Comparison of ENCODE assay signal across 30 mouse cellular contexts in the genomic region with DNA sequence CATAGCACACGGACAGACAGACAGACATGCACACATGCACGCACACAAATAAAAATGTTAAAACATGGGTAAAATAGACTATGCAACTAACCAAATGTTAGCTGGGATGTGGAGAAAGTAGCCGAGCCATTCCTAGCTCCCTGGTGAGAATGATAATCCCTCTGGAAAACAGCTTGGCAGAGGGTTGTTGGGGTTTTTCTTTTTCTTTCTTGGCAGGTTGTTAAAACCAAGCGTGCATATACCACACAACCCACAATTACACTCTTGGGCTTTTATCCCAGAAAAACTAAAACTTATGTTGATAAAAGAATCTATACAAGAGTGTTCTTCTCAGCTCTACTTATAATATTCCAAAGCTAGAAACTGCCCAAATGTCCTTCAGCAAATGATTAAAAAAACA. TPM values are rescaled to one million over a fixed set of nuclear protein-coding genes. Genes with fewer than 3 reads are reported as not detected.
DNase-seq lines count a peak whose midpoint lies in the region; ATAC-seq lines count a peak whose summit lies in the region.
"Had no signal": no experiment of that assay in that cellular context is flagged by ENCODE, and none has a peak within 500 bp of the region (broad histone marks: within the 10 kb centered on the region; RNA-seq: fewer than 3 reads in every experiment).

No protein-coding gene starts in this region.

- H3K27ac ChIP-seq in embryonic facial prominence, embryonic 14.5 days (replicated peaks; ENCODE audit: low read depth, low read length): no peak overlapping the region
- no peak overlapping the region for H3K27ac ChIP-seq in embryonic facial prominence, embryonic 10.5 days (replicated peaks)
- H3K27ac ChIP-seq: embryonic facial prominence, embryonic 13.5 days; forebrain, embryonic 10.5 days; forebrain, embryonic 13.5 days; forebrain, embryonic 15.5 days had no signal

- 77% methylated on average over 4 of the region's 4 CpGs for WGBS in embryonic facial prominence, embryonic 14.5 days
- WGBS in embryonic facial prominence, embryonic 10.5 days: 86% methylated on average over 4 of the region's 4 CpGs

- H3K4me2 ChIP-seq in embryonic facial prominence, embryonic 14.5 days (ENCODE audit: low read depth, low read length): no peak overlapping the region
- H3K4me2 ChIP-seq: embryonic facial prominence, embryonic 13.5 days; forebrain, embryonic 13.5 days; forebrain, embryonic 15.5 days had no signal

- DNase-seq in embryonic facial prominence, embryonic 14.5 days (ENCODE audit: low spot score): peak; percentile 46
- DNase-seq in embryonic facial prominence, embryonic 10.5 days (ENCODE audit: low spot score): no peak
- DNase-seq in frontal cortex, postnatal 14 days (ENCODE audit: low spot score in 2 of 2): no peak
- DNase-seq in right cerebral cortex, adult 18-20 months: peak; percentile 28
- no peak for DNase-seq in right cerebral cortex, postnatal 25 days
- DNase-seq in telencephalon, adult 2 months (ENCODE audit: low read depth, low spot score): peak; percentile 79
- DNase-seq in gastrocnemius, postnatal 36 days: no peak
- DNase-seq: adrenal gland, adult 8-10 months; adrenal gland, postnatal 14 days; adrenal gland, postnatal 36 days; B cell, adult 2 months; cerebellum, adult 11-12 months; cerebellum, adult 2 months; cerebellum, adult 9-10 months; cerebellum, postnatal 10 days; cerebellum, postnatal 25 days had no signal

- no peak overlapping the region for H3K9ac ChIP-seq in embryonic facial prominence, embryonic 14.5 days (ENCODE audit: low read depth, low read length)
- H3K9ac ChIP-seq: embryonic facial prominence, embryonic 13.5 days; forebrain, embryonic 13.5 days; forebrain, embryonic 15.5 days had no signal

- no peak for ATAC-seq in embryonic facial prominence, embryonic 14.5 days (ENCODE audit: low read depth)
- peak; percentile 68 for ATAC-seq in frontal cortex, adult (ENCODE audit: low TSS enrichment)
- ATAC-seq: activated CD4-positive, CD25-positive, alpha-beta regulatory T cell, adult 4 months; CD4-positive, CD25-positive, alpha-beta regulatory T cell, adult 4 months; forebrain, embryonic 13.5 days; forebrain, embryonic 15.5 days; Patski had no signal

- intact Hi-C loops in gastrocnemius, postnatal 36 days (cut with DNase I): no loop called here

- 0 out of 2 replicates have a peak, but pooled peaks cover 8% of the 10 kb centered on the region for H3K4me1 ChIP-seq in embryonic facial prominence, embryonic 14.5 days (ENCODE audit: control insufficient read depth, insufficient read depth, low read length)
- peaks cover 14% of the 10 kb centered on the region for H3K4me1 ChIP-seq in embryonic facial prominence, embryonic 10.5 days

- H3K27me3 ChIP-seq in embryonic facial prominence, embryonic 14.5 days (replicated peaks; ENCODE audit: control insufficient read depth, insufficient read depth, low read length): no peaks in the 10 kb centered on the region
- 0 out of 2 replicates have a peak, but pooled peaks cover 5% of the 10 kb centered on the region for H3K27me3 ChIP-seq in embryonic facial prominence, embryonic 10.5 days (replicated peaks; ENCODE audit: low read depth, poor library complexity, severe bottlenecking)
- H3K27me3 ChIP-seq: CH12.LX; embryonic facial prominence, embryonic 13.5 days; forebrain, embryonic 13.5 days; forebrain, embryonic 15.5 days; Patski had no signal

- no peak overlapping the region for H3K4me3 ChIP-seq in embryonic facial prominence, embryonic 14.5 days (ENCODE audit: low read depth, low read length)
- no peak overlapping the region for H3K4me3 ChIP-seq in embryonic facial prominence, embryonic 10.5 days
- H3K4me3 ChIP-seq: embryonic facial prominence, embryonic 13.5 days; erythroblast, embryonic 14.5 days; forebrain, embryonic 10.5 days; forebrain, embryonic 13.5 days; forebrain, embryonic 15.5 days had no signal

- H3K36me3 ChIP-seq in embryonic facial prominence, embryonic 14.5 days (ENCODE audit: control insufficient read depth, insufficient read depth, low read length): peaks cover 23% of the 10 kb centered on the region; the same call in 1 of the 2 replicates
- H3K36me3 ChIP-seq in embryonic facial prominence, embryonic 10.5 days (replicated peaks): peaks cover 10% of the 10 kb centered on the region
- H3K36me3 ChIP-seq: forebrain, embryonic 15.5 days had no signal

- H3K9me3 ChIP-seq in embryonic facial prominence, embryonic 14.5 days (ENCODE audit: control insufficient read depth, low read length): no peaks in the 10 kb centered on the region
- H3K9me3 ChIP-seq in embryonic facial prominence, embryonic 10.5 days: 0 out of 2 replicates have a peak, but pooled peaks cover 2% of the 10 kb centered on the region
- H3K9me3 ChIP-seq: embryonic facial prominence, embryonic 13.5 days; forebrain, embryonic 10.5 days; forebrain, embryonic 15.5 days; G1E had no signal

RNA-seq across cellular contexts. Expression of a gene that starts 14.5 kb away (rescaled TPM):
- 24.1 and 26.9 TPM in 2 replicates for polyA plus RNA-seq in embryonic facial prominence, embryonic 14.5 days (2014; fragmentation: Nextera tagmentation; extraction: Ambion mirVana)
- 11.6 and 13.8 TPM in 2 replicates for polyA plus RNA-seq in embryonic facial prominence, embryonic 10.5 days (2016; fragmentation: Nextera tagmentation; extraction: Ambion mirVana)
- total RNA-seq in gastrocnemius, postnatal 36 days (2021): 10 to 100 TPM; 10.8 to 11.8 TPM

RNA-seq across cellular contexts. Expression of a gene that starts 19.4 kb away (rescaled TPM):
- 8.8 and 10.5 TPM in 2 replicates for polyA plus RNA-seq in embryonic facial prominence, embryonic 14.5 days (2014; fragmentation: Nextera tagmentation; extraction: Ambion mirVana)
- 25.2 and 26.0 TPM in 2 replicates for polyA plus RNA-seq in embryonic facial prominence, embryonic 10.5 days (2016; fragmentation: Nextera tagmentation; extraction: Ambion mirVana)
- under 1 TPM; 0.48 to 0.69 TPM for total RNA-seq in gastrocnemius, postnatal 36 days (2021)

RNA-seq across cellular contexts. Expression of a gene that starts 24.0 kb away (rescaled TPM):
- 1.2 TPM in 2 replicates for polyA plus RNA-seq in embryonic facial prominence, embryonic 14.5 days (2014; fragmentation: Nextera tagmentation; extraction: Ambion mirVana)
- polyA plus RNA-seq in embryonic facial prominence, embryonic 10.5 days (2016; fragmentation: Nextera tagmentation; extraction: Ambion mirVana): 1.1 TPM in 2 replicates
- total RNA-seq in gastrocnemius, postnatal 36 days (2021): 1 to 10 TPM; 2.2 to 2.3 TPM

RNA-seq across cellular contexts. Expression of a gene that starts 24.2 kb away (rescaled TPM):
- 0.77 TPM in 1 of 2 replicates, not detected in the other for polyA plus RNA-seq in embryonic facial prominence, embryonic 14.5 days (2014; fragmentation: Nextera tagmentation; extraction: Ambion mirVana)
- not detected in 2 replicates for polyA plus RNA-seq in embryonic facial prominence, embryonic 10.5 days (2016; fragmentation: Nextera tagmentation; extraction: Ambion mirVana)
- total RNA-seq in gastrocnemius, postnatal 36 days (2021): not detected
- total RNA-seq: adrenal gland, adult 18-20 months; adrenal gland, postnatal 14 days; CH12.LX; G1E had no signal
- polyA plus RNA-seq: activated CD4-positive, CD25-positive, alpha-beta regulatory T cell, adult 4 months; CD4-positive, CD25-positive, alpha-beta regulatory T cell, adult 4 months; cerebellum, adult 2 months; cortical plate, adult 2 months; embryonic facial prominence, embryonic 11.5 days; embryonic facial prominence, embryonic 13.5 days had no signal

RNA-seq across cellular contexts. Expression of a gene that starts 30.4 kb away (rescaled TPM):
- 2.4 and 3.9 TPM in 2 replicates for polyA plus RNA-seq in embryonic facial prominence, embryonic 14.5 days (2014; fragmentation: Nextera tagmentation; extraction: Ambion mirVana)
- polyA plus RNA-seq in embryonic facial prominence, embryonic 10.5 days (2016; fragmentation: Nextera tagmentation; extraction: Ambion mirVana): 3.2 and 3.6 TPM in 2 replicates
- total RNA-seq in gastrocnemius, postnatal 36 days (2021): under 1 TPM; 0.27 to 0.28 TPM

Comparison
In these comparisons a context has a peak if more than half of its experiments do, and no peak if none do; other contexts are left out.
1. DNase-seq: peak in embryonic facial prominence, embryonic 14.5 days (single experiment), right cerebral cortex, adult 18-20 months (single experiment) and telencephalon, adult 2 months (single experiment); none in embryonic facial prominence, embryonic 10.5 days (single experiment), frontal cortex, postnatal 14 days (0 of 2), right cerebral cortex, postnatal 25 days (single experiment) and gastrocnemius, postnatal 36 days (0 of 2).